Mouse (Mus musculus) adrenal gland, postnatal 10 days (tissue): ENCODE data around the gene Chn2. TPM values are rescaled to one million over a fixed set of nuclear protein-coding genes. Genes with fewer than 3 reads are reported as not detected.

Source experiments
- DNase-seq: peaks from one replicate; pipeline ENCODE4 v3.0.0; 2021; ENCODE audit warnings: mixed read lengths
- total RNA-seq, 2 experiments: library from RNA; stranded (reverse); gene quantifications; 2 replicates each; pipeline ENCODE4 v1.2.3; 2021

Gene Chn2
- total RNA-seq, 2 experiments from 2014 or later, result 9.5 to 12.2 TPM

- no peak for DNase-seq
These were observed 247.5 kb downstream of the Chn2 start for GRCm38 (mm10) chr6:54286813-54287212.

DNA sequence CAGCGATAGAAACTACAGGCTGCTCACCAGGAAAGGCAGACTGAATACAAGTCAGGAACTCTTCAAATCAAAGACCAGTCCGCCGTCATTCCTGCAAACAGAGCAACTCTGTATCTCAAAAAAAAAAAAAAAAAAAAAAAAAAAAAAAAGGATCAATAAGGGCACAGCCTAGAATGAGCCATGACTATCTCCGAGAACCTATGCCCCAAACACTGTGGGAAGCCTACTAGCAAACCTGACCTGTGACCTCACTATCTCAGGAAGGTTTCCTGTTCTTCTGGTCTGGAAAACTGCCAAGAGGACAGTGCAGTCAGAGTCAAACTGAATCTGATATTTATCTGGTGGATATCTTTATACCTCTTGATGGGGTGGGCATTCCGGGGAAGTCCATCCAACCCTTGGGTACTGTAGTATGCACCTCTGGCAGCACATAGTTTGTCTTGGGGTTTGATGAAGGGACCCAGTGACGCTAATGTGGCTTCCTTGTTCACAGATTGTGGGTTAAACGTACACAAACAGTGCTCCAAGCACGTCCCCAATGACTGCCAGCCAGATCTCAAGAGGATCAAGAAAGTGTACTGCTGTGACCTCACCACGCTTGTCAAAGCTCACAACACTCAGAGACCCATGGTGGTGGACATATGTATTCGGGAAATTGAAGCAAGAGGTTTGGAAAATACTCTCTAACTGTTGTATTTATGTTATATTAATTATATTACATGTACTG, 250.6 kb downstream of the Chn2 start:
- no peak for DNase-seq

- DNase-seq, result no peak
These were observed 257.9 kb downstream of the Chn2 start for GRCm38 (mm10) chr6:54297231-54297630.

DNA sequence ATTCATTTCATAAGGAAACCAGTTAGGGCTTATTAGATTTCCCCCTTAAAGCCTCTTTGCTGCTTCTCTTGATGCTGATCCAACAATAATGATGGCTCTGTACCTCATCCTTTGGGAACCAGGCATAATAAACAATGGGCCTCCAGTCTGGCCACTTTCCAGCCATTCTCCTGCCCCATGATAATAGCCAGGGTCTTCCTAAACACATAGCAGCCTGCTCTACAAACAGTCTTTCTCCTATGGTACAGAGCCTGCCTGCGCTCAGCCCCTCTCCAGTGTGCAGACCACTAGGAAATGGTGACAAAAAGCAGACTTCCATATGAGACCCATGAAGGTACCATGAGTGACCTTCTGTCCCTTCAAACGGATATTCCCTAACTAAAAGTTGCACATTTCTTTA, 260.1 kb downstream of the Chn2 start:
- no peak for DNase-seq

- DNase-seq, result no peak
These were observed 266.4 kb downstream of the Chn2 start for GRCm38 (mm10) chr6:54305777-54306176.

GRCm38 (mm10) chr6:54313071-54313470, 273.7 kb downstream of the Chn2 start:
- no peak for DNase-seq

GRCm38 (mm10) chr6:54318618-54319017, 279.3 kb downstream of the Chn2 start:
- no peak for DNase-seq

GRCm38 (mm10) chr6:54319198-54319597, 279.8 kb downstream of the Chn2 start:
- no peak for DNase-seq

DNA sequence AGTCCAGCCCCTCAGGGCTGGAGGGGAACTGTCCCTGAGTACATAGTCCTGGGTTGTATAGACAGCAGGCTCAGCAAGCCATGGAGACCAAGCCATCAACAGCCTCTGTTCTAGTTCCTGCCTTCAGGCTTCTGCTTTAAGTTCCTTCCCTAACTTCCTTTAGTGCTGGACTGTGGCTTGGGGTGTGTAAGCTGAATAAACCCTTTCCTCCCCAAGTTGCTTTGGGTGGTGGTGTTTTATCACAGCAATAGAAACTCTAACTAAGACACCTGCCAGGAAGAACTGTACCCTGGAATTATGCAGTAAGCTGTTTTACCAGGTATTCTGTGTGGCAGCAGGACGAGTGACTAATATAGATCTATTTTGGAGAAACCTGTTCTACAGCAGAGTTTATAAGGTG, 280.9 kb downstream of the Chn2 start:
- no peak for DNase-seq

- no peak for DNase-seq
These were observed 286.0 kb downstream of the Chn2 start, which contains the start of gene Prr15 for GRCm38 (mm10) chr6:54325246-54325885. TSS of gene Prr15 (plus strand) at chr6:54325835.

DNA sequence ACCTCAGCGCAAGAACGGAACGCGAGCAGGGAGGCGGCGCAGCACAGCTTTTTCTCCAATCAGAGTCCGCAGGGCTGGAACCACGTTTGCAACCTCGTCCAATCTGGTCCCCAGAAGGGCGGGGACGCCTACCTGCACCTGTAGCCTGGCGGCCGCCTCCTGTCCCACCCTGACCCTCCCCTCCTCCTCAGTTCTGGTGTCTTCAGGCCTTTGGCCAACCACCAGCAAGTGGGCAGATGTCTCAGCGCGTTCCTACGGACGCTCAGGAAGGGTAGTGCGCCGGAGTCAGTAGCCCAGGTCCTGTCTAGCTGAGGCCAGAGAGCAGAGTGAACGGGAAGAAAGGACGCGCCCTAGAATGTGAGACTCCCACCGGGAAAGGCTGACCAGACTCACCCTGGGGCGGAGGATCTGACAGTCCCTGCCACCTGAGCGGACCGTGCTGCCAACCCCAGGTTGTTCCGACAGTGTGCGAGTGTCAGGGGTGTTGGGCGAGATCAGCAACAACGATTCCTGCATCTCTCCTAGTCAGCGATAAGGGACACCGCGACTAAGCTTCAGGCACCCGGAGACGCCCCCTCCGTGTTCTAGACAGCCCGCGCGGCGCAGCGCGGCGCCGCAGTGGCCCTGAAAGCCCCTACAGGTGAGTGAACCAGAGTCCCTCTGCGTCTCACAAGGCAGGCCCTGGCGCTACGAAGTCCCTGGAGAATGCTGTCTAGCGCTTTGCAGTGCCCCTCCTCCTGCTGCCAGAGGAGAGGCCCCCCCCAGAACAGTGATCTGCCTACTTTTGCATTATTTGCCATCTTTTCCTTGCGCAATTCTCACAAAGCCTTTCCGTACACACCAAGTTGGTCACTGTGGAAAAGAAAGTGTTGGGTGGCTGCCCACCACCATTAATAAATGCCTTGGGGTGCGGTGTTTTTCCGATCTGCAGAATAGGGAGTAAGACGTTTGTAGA, 287.6 kb downstream of the Chn2 start:
- peak; percentile 80 for DNase-seq

- peak; percentile 81 for DNase-seq
These were observed 288.3 kb downstream of the Chn2 start for GRCm38 (mm10) chr6:54327626-54328003.

GRCm38 (mm10) chr6:54328783-54329182, 289.4 kb downstream of the Chn2 start:
- DNase-seq, result no peak

- no peak for DNase-seq
These were observed 290.2 kb downstream of the Chn2 start for GRCm38 (mm10) chr6:54329598-54329997.

- no peak for DNase-seq
These were observed 290.8 kb downstream of the Chn2 start for GRCm38 (mm10) chr6:54330166-54330565.

GRCm38 (mm10) chr6:54331765-54332164, 292.4 kb downstream of the Chn2 start:
- DNase-seq, result no peak

DNA sequence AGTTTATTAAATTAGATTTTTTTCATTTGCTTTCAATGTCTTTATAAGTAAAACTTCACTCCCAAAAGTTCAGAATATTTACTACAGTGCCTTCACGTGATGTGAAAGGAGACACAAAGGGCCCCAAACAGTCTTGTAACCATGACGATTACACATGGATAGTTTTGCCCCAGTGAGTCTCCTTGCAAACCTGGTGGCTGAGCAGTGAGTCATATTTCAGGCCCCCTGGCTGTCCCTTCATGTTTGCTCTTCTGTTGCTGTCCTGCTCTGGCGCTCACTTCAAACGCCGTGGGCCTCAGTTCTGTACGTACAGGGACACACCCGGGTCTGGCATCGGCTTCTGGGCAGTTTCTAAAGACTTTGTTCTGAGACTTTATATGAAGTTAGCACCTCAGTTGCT, 292.8 kb downstream of the Chn2 start:
- peak; percentile 38 for DNase-seq

- no peak for DNase-seq
These were observed 293.8 kb downstream of the Chn2 start for GRCm38 (mm10) chr6:54333116-54333651.

DNA sequence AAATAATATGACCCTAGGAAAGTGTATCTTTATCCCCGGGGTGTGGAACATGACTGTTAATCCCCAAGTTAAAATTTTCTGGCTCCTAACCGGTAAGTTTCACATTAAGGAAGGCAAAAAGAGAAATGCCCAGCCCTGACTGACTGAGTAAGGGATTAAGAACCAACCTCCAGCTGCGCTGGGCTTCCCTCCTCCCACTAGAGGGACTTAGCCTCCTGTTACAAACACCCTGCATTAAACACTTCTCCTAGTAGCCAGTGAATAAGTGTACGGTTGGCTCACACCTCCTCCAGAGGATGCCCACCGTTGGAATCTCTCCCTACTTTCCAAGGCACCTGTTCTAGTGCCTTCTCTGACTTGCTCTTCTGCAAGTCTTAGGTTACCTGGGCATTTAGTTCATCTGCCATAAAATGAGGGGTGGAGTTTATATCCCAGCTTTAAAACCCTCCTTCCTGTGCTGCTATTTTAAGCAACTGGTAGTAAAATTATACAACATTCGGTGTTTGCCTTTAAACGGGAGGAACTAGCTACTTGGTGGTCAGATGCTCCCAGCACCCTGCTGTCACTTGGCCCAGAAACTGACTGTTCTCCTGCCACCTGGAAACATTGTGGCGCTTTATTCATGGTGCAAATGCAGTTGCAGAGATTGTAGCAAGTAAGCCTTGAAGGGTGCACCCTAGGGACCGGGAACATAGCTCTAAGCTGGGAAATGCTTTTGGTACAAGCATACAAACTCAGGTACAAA, 294.5 kb downstream of the Chn2 start:
- no peak for DNase-seq

DNA sequence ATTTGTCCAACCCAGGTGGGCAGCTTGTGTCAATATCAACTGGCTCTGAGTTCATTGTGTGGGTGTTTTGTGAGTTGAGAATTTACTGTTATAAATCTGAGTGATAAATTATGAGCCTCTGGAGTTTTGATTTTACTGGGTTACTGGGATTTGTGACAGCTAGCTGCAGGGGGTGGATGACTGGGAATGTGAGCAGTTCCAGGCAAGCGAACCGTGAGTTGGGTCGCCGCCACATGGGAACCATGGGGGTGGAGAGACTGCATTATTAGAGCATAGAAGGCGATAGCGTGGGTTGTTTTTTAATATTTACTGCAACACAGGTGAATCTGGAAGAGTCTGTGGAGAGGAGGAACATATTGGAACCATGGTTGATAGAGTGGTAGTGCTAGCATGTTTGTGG, 298.0 kb downstream of the Chn2 start:
- DNase-seq, result no peak

GRCm38 (mm10) chr6:54341133-54341532, 301.8 kb downstream of the Chn2 start:
- no peak for DNase-seq

GRCm38 (mm10) chr6:54342223-54342622, 302.9 kb downstream of the Chn2 start:
- no peak for DNase-seq
